Mouse (Mus musculus): ENCODE measurements around the gene Cyb561d1. TPM values are rescaled to one million over a fixed set of nuclear protein-coding genes. Genes with fewer than 3 reads are reported as not detected.
A peak's percentile ranks its signal among the peaks of the same experiment; 100 is the strongest.

Cyb561d1 gene
- polyA plus RNA-seq, 1 experiment from 2014 or later, result 2.9 TPM

- ATAC-seq (ENCODE audit: insufficient read depth, low FRiP score, low TSS enrichment) (no peak; the same call in 1 of the 2 replicates), DNase-seq (ENCODE audit: low spot score) (no peak)
- 4% methylated on average over 16 of the region's 16 CpGs for WGBS
These were observed 15.4 kb downstream of the Cyb561d1 start for GRCm38 (mm10) chr3:108185460-108186097.

GRCm38 (mm10) chr3:108184742-108185141, 16.3 kb downstream of the Cyb561d1 start:
- Histone ChIP-seq H3K36me3 (ENCODE audit: control insufficient read depth, insufficient read depth, low read length) (no peaks in the 10 kb centered on the region), H3K27me3 (ENCODE audit: control insufficient read depth, insufficient read depth, low read length) (no peaks in the 10 kb centered on the region), H3K27ac (ENCODE audit: low read depth, low read length) (no peak overlapping the region), H3K9me3 (ENCODE audit: control insufficient read depth, low read length) (no peaks in the 10 kb centered on the region), H3K4me3 (ENCODE audit: low read depth, low read length) (no peak overlapping the region), H3K4me1 (ENCODE audit: control insufficient read depth, insufficient read depth, low read length) (no peaks in the 10 kb centered on the region), H3K4me2 (ENCODE audit: low read depth) (no peak overlapping the region), H3K9ac (ENCODE audit: low read length) (no peak overlapping the region)
- no peak for ATAC-seq (ENCODE audit: insufficient read depth, low FRiP score, low TSS enrichment)
- no peak for DNase-seq (ENCODE audit: low spot score)
- 80% methylated on average over 3 of the region's 3 CpGs for WGBS

More at GRCm38 (mm10) chr3:108185460-108186097, 15.4 kb downstream of the Cyb561d1 start:
- H3K4me1 ChIP-seq (ENCODE audit: control insufficient read depth, insufficient read depth, low read length), result no peaks in the 10 kb centered on the region
- no peak overlapping the region for H3K27ac ChIP-seq (ENCODE audit: low read depth, low read length)
- no peaks in the 10 kb centered on the region for H3K9me3 ChIP-seq (ENCODE audit: control insufficient read depth, low read length)
- H3K9ac ChIP-seq (ENCODE audit: low read length), result no peak overlapping the region
- peak overlapping the region; percentile 92 for H3K4me2 ChIP-seq (ENCODE audit: low read depth)
- no peaks in the 10 kb centered on the region for H3K27me3 ChIP-seq (ENCODE audit: control insufficient read depth, insufficient read depth, low read length)
- peak overlapping the region; percentile 70 for H3K4me3 ChIP-seq (ENCODE audit: low read depth, low read length)
- H3K36me3 ChIP-seq (ENCODE audit: control insufficient read depth, insufficient read depth, low read length), result no peaks in the 10 kb centered on the region

- H3K4me3 ChIP-seq (ENCODE audit: low read depth, low read length), result no peak overlapping the region
These were observed 20.5 kb downstream of the Cyb561d1 start for GRCm38 (mm10) chr3:108180514-108180913.

GRCm38 (mm10) chr3:108178756-108179715, 22.0 kb downstream of the Cyb561d1 start:
- Histone ChIP-seq H3K27me3 (ENCODE audit: control insufficient read depth, insufficient read depth, low read length) (no peaks in the 10 kb centered on the region), H3K9ac (ENCODE audit: low read length) (no peak overlapping the region), H3K4me3 (ENCODE audit: low read depth, low read length) (no peak overlapping the region), H3K4me1 (ENCODE audit: control insufficient read depth, insufficient read depth, low read length) (0 out of 2 replicates have a peak, but pooled peaks cover 5% of the 10 kb centered on the region), H3K36me3 (ENCODE audit: control insufficient read depth, insufficient read depth, low read length) (no peaks in the 10 kb centered on the region), H3K27ac (ENCODE audit: low read depth, low read length) (no peak overlapping the region), H3K9me3 (ENCODE audit: control insufficient read depth, low read length) (no peaks in the 10 kb centered on the region), H3K4me2 (ENCODE audit: low read depth) (no peak overlapping the region)
- WGBS, result 88% methylated on average over 7 of the region's 7 CpGs
- no peak for DNase-seq (ENCODE audit: low spot score)
- ATAC-seq (ENCODE audit: insufficient read depth, low FRiP score, low TSS enrichment), result no peak

More at GRCm38 (mm10) chr3:108180514-108180913, 20.5 kb downstream of the Cyb561d1 start:
- WGBS, result 64% methylated on average over 2 of the region's 2 CpGs
- Histone ChIP-seq H3K27me3 (ENCODE audit: control insufficient read depth, insufficient read depth, low read length) (no peaks in the 10 kb centered on the region), H3K9ac (ENCODE audit: low read length) (no peak overlapping the region), H3K27ac (ENCODE audit: low read depth, low read length) (no peak overlapping the region), H3K4me1 (ENCODE audit: control insufficient read depth, insufficient read depth, low read length) (no peaks in the 10 kb centered on the region), H3K4me2 (ENCODE audit: low read depth) (no peak overlapping the region), H3K9me3 (ENCODE audit: control insufficient read depth, low read length) (no peaks in the 10 kb centered on the region), H3K36me3 (ENCODE audit: control insufficient read depth, insufficient read depth, low read length) (no peaks in the 10 kb centered on the region)
- ATAC-seq (ENCODE audit: insufficient read depth, low FRiP score, low TSS enrichment) (no peak), DNase-seq (ENCODE audit: low spot score) (no peak)

GRCm38 (mm10) chr3:108174672-108175531, 26.1 kb downstream of the Cyb561d1 start:
- 0 out of 2 replicates have a peak overlapping the region, but pooled peaks have one; percentile 15 for H3K9ac ChIP-seq (ENCODE audit: low read length)
- H3K27me3 ChIP-seq (ENCODE audit: control insufficient read depth, insufficient read depth, low read length), result no peaks in the 10 kb centered on the region
- H3K36me3 ChIP-seq (ENCODE audit: control insufficient read depth, insufficient read depth, low read length), result no peaks in the 10 kb centered on the region
- DNase-seq (ENCODE audit: low spot score) (no peak), ATAC-seq (ENCODE audit: insufficient read depth, low FRiP score, low TSS enrichment) (0 out of 2 replicates have a peak, but pooled peaks have one; percentile 48)
- H3K27ac ChIP-seq (ENCODE audit: low read depth, low read length), result peak overlapping the region; percentile 49
- H3K9me3 ChIP-seq (ENCODE audit: control insufficient read depth, low read length), result no peaks in the 10 kb centered on the region
- 23% methylated on average over 13 of the region's 14 CpGs for WGBS
- 0 out of 2 replicates have a peak, but pooled peaks cover 5% of the 10 kb centered on the region for H3K4me1 ChIP-seq (ENCODE audit: control insufficient read depth, insufficient read depth, low read length)
- H3K4me2 ChIP-seq (ENCODE audit: low read depth), result no peak overlapping the region
- no peak overlapping the region for H3K4me3 ChIP-seq (ENCODE audit: low read depth, low read length)

- Histone ChIP-seq H3K9me3 (ENCODE audit: control insufficient read depth, low read length) (no peaks in the 10 kb centered on the region), H3K36me3 (ENCODE audit: control insufficient read depth, insufficient read depth, low read length) (no peaks in the 10 kb centered on the region), H3K4me2 (ENCODE audit: low read depth) (no peak overlapping the region), H3K4me1 (ENCODE audit: control insufficient read depth, insufficient read depth, low read length) (peaks cover 25% of the 10 kb centered on the region), H3K4me3 (ENCODE audit: low read depth, low read length) (no peak overlapping the region), H3K27ac (ENCODE audit: low read depth, low read length) (0 out of 2 replicates have a peak overlapping the region, but pooled peaks have one; percentile 39), H3K27me3 (ENCODE audit: control insufficient read depth, insufficient read depth, low read length) (no peaks in the 10 kb centered on the region), H3K9ac (ENCODE audit: low read length) (no peak overlapping the region)
- no peak for ATAC-seq (ENCODE audit: insufficient read depth, low FRiP score, low TSS enrichment)
- DNase-seq (ENCODE audit: low spot score), result no peak
- 45% methylated on average over 3 of the region's 3 CpGs for WGBS
These were observed 31.8 kb downstream of the Cyb561d1 start for GRCm38 (mm10) chr3:108169199-108169598.

GRCm38 (mm10) chr3:108167499-108167898, 33.5 kb downstream of the Cyb561d1 start:
- no peak overlapping the region for H3K4me2 ChIP-seq (ENCODE audit: low read depth)
- H3K27ac ChIP-seq (ENCODE audit: low read depth, low read length), result peak overlapping the region; percentile 82; the same call in 1 of the 2 replicates
- H3K27me3 ChIP-seq (ENCODE audit: control insufficient read depth, insufficient read depth, low read length), result no peaks in the 10 kb centered on the region
- DNase-seq (ENCODE audit: low spot score) (peak; percentile 25), ATAC-seq (ENCODE audit: insufficient read depth, low FRiP score, low TSS enrichment) (no peak)
- no peaks in the 10 kb centered on the region for H3K9me3 ChIP-seq (ENCODE audit: control insufficient read depth, low read length)
- peak overlapping the region; percentile 22; the same call in 1 of the 2 replicates for H3K9ac ChIP-seq (ENCODE audit: low read length)
- H3K4me1 ChIP-seq (ENCODE audit: control insufficient read depth, insufficient read depth, low read length), result peaks cover 25% of the 10 kb centered on the region
- no peak overlapping the region for H3K4me3 ChIP-seq (ENCODE audit: low read depth, low read length)
- no peaks in the 10 kb centered on the region for H3K36me3 ChIP-seq (ENCODE audit: control insufficient read depth, insufficient read depth, low read length)
- 42% methylated on average over 14 of the region's 14 CpGs for WGBS
